Mouse (Mus musculus) megakaryocyte, embryonic 14.5 days (primary cell): Measurements from ENCODE around the gene Lmna.

Experiments
- FLI1 ChIP-seq: IDR thresholded peaks from 2 replicates; pipeline ENCODE4 v1.6.1; 2012; ENCODE audit warnings: low read length, inconsistent platforms, mixed read lengths
- GATA1 ChIP-seq: IDR thresholded peaks from 3 replicates; pipeline ENCODE4 v1.6.1; 2012; ENCODE audit warnings: mixed read lengths, low read length, inconsistent platforms, borderline replicate concordance

DNA sequence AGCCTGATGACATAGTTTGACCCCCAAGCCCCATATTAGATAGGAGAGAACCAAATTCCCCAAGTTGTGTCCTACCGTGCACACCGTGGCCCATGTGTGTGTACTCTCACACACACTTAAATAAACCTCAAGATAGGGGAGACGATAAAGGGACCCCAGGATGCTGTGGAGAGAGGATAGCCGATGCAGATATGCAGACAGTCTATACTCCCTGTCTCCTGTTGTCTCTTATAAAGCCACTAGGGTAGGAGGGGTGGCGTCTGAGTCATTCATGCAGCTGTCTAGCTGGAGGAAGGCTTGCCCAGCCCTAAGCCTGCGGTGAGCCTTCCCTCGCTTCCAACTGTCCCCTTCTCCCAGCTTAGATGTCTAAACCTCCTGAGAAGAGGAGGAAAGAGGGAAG, 9.7 kb downstream of the Lmna start:
- TF ChIP-seq GATA1 (no peak), FLI1 (no peak)
